Mouse (Mus musculus): ENCODE data around the gene Slc3a2. TPM values are rescaled to one million over a fixed set of nuclear protein-coding genes. Genes with fewer than 3 reads are reported as not detected.
A peak's percentile ranks its signal among the peaks of the same experiment; 100 is the strongest.
"Not testable (repeated sequence)": the region's sequence is repeated elsewhere in the genome, so short reads cannot be mapped to it uniquely, and the experiment has no call there.

The Slc3a2 gene
- total and polyA plus RNA-seq, 2 experiments from 2014 or later, result 155 to 235 TPM

GRCm38 (mm10) chr19:8723574-8724346 lies 591 bp upstream of the Slc3a2 start:
- H3K27ac ChIP-seq, result peak overlapping the region; percentile 98
- H3K4me3 ChIP-seq (ENCODE audit: low read length), result peak overlapping the region; percentile 71
- H3K4me2 ChIP-seq (ENCODE audit: low read depth, low read length), result peak overlapping the region; percentile 73
- H3K4me1 ChIP-seq (ENCODE audit: insufficient read depth, low read length), result peaks cover 14% of the 10 kb centered on the region; the same call in 1 of the 2 replicates
- ATAC-seq (no peak), DNase-seq (ENCODE audit: low spot score) (peak; percentile 53)
- H3K36me3 ChIP-seq (ENCODE audit: insufficient read depth, low read length), result peaks cover 22% of the 10 kb centered on the region
- no peaks in the 10 kb centered on the region for H3K27me3 ChIP-seq (ENCODE audit: insufficient read depth, low read length)
- no peak for TF ChIP-seq CTCF (IDR thresholded peaks at IDR 0.05; ENCODE audit: low read depth)
- under 1% methylated on average over 20 of the region's 20 CpGs for WGBS
- peak overlapping the region; percentile 88 for H3K9ac ChIP-seq (replicated peaks; ENCODE audit: low read length)
- no peaks in the 10 kb centered on the region for H3K9me3 ChIP-seq (ENCODE audit: low read length)

- under 1% methylated on average over 5 of the region's 5 CpGs for WGBS
- no peak for TF ChIP-seq CTCF (IDR thresholded peaks at IDR 0.05; ENCODE audit: low read depth)
- no peak for DNase-seq (ENCODE audit: low spot score)
- Histone ChIP-seq H3K4me2 (ENCODE audit: low read depth, low read length) (peak overlapping the region; percentile 73), H3K4me3 (ENCODE audit: low read length) (peak overlapping the region; percentile 71), H3K4me1 (ENCODE audit: insufficient read depth, low read length) (peaks cover 14% of the 10 kb centered on the region; the same call in 1 of the 2 replicates), H3K36me3 (ENCODE audit: insufficient read depth, low read length) (peaks cover 22% of the 10 kb centered on the region), H3K27ac (peak overlapping the region; percentile 98), H3K9ac (replicated peaks; ENCODE audit: low read length) (peak overlapping the region; percentile 88), H3K9me3 (ENCODE audit: low read length) (no peaks in the 10 kb centered on the region), H3K27me3 (ENCODE audit: insufficient read depth, low read length) (no peaks in the 10 kb centered on the region)
- ATAC-seq, result no peak
Observed at GRCm38 (mm10) chr19:8722559-8722906, 636 bp downstream of the Slc3a2 start.

- 57% methylated on average over 4 of the region's 4 CpGs for whole genome bisulfite sequencing
- H3K9me3 ChIP-seq (ENCODE audit: low read length), result no peaks in the 10 kb centered on the region
Observed at GRCm38 (mm10) chr19:8722021-8722420, 1.1 kb downstream of the Slc3a2 start.

GRCm38 (mm10) chr19:8721378-8721777 lies 1.8 kb downstream of the Slc3a2 start:
- peak overlapping the region; percentile 73; the same call in 1 of the 2 replicates for H3K4me2 ChIP-seq (ENCODE audit: low read depth, low read length)
- H3K4me3 ChIP-seq (ENCODE audit: low read length), result peak overlapping the region; percentile 71; the same call in 1 of the 2 replicates
- no peak for TF ChIP-seq CTCF (IDR thresholded peaks at IDR 0.05; ENCODE audit: low read depth)
- H3K27ac ChIP-seq, result no peak overlapping the region
- ATAC-seq (no peak), DNase-seq (ENCODE audit: low spot score) (no peak)
- H3K27me3 ChIP-seq (ENCODE audit: insufficient read depth, low read length), result no peaks in the 10 kb centered on the region
- no peak overlapping the region for H3K9ac ChIP-seq (replicated peaks; ENCODE audit: low read length)
- H3K36me3 ChIP-seq (ENCODE audit: insufficient read depth, low read length), result peaks cover 16% of the 10 kb centered on the region
- H3K4me1 ChIP-seq (ENCODE audit: insufficient read depth, low read length), result peaks cover 14% of the 10 kb centered on the region; the same call in 1 of the 2 replicates
- 81% methylated on average over 1 of the region's 1 CpGs for WGBS
- H3K9me3 ChIP-seq (ENCODE audit: low read length), result no peaks in the 10 kb centered on the region

More at GRCm38 (mm10) chr19:8722021-8722420, 1.1 kb downstream of the Slc3a2 start:
- Histone ChIP-seq H3K36me3 (ENCODE audit: insufficient read depth, low read length) (peaks cover 22% of the 10 kb centered on the region), H3K27me3 (ENCODE audit: insufficient read depth, low read length) (no peaks in the 10 kb centered on the region), H3K4me2 (ENCODE audit: low read depth, low read length) (peak overlapping the region; percentile 73), H3K9ac (replicated peaks; ENCODE audit: low read length) (peak overlapping the region; percentile 88), H3K27ac (peak overlapping the region; percentile 98; the same call in 1 of the 2 replicates), H3K4me1 (ENCODE audit: insufficient read depth, low read length) (peaks cover 14% of the 10 kb centered on the region; the same call in 1 of the 2 replicates), H3K4me3 (ENCODE audit: low read length) (peak overlapping the region; percentile 71)
- DNase-seq (ENCODE audit: low spot score), result no peak
- no peak for ATAC-seq
- no peak for TF ChIP-seq CTCF (IDR thresholded peaks at IDR 0.05; ENCODE audit: low read depth)

- not testable (repeated sequence) for H3K27ac ChIP-seq; H3K4me1 ChIP-seq (ENCODE audit: insufficient read depth, low read length); H3K4me3 ChIP-seq (ENCODE audit: low read length); H3K36me3 ChIP-seq (ENCODE audit: insufficient read depth, low read length); H3K9me3 ChIP-seq (ENCODE audit: low read length); H3K4me2 ChIP-seq (ENCODE audit: low read depth, low read length); H3K9ac ChIP-seq (replicated peaks; ENCODE audit: low read length); H3K27me3 ChIP-seq (ENCODE audit: insufficient read depth, low read length); ATAC-seq; DNase-seq (ENCODE audit: low spot score)
- peak; percentile 30 for TF ChIP-seq CTCF (IDR thresholded peaks at IDR 0.05; ENCODE audit: low read depth)
Observed at GRCm38 (mm10) chr19:8719037-8719436, 4.1 kb downstream of the Slc3a2 start.

- no peak overlapping the region for H3K27ac ChIP-seq
- no peaks in the 10 kb centered on the region for H3K36me3 ChIP-seq (ENCODE audit: insufficient read depth, low read length)
- DNase-seq (ENCODE audit: low spot score) (peak; percentile 76), ATAC-seq (no peak)
- no peak overlapping the region for H3K4me2 ChIP-seq (ENCODE audit: low read depth, low read length)
- TF ChIP-seq CTCF (IDR thresholded peaks at IDR 0.05; ENCODE audit: low read depth), result peak; percentile 79
- peaks cover 10% of the 10 kb centered on the region; the same call in 1 of the 2 replicates for H3K4me1 ChIP-seq (ENCODE audit: insufficient read depth, low read length)
- no peaks in the 10 kb centered on the region for H3K27me3 ChIP-seq (ENCODE audit: insufficient read depth, low read length)
- WGBS, result 71% methylated on average over 3 of the region's 3 CpGs
- no peaks in the 10 kb centered on the region for H3K9me3 ChIP-seq (ENCODE audit: low read length)
- no peak overlapping the region for H3K9ac ChIP-seq (replicated peaks; ENCODE audit: low read length)
- no peak overlapping the region for H3K4me3 ChIP-seq (ENCODE audit: low read length)
Observed at GRCm38 (mm10) chr19:8718357-8718756, 4.8 kb downstream of the Slc3a2 start.

Data from hindbrain, postnatal 0 days (tissue).